18 mouse cellular contexts compared by ENCODE assay signal in genomic region chr3:108694321-108694720, GRCm38 (mm10). TPM values are rescaled to one million over a fixed set of nuclear protein-coding genes. Genes with fewer than 3 reads are reported as not detected.
DNase-seq lines count a peak whose midpoint lies in the region; ATAC-seq and TF ChIP-seq lines count a peak whose summit lies in the region.
"Had no signal": no experiment of that assay in that cellular context is flagged by ENCODE, and none has a peak within 500 bp of the region (broad histone marks: within the 10 kb centered on the region; RNA-seq: fewer than 3 reads in every experiment).

No protein-coding gene starts in this region.

- ATAC-seq in erythroblast, adult 5-6 weeks (replicated peaks; ENCODE audit: low FRiP score, poor library complexity, severe bottlenecking) = no peak
- ATAC-seq in granulocyte monocyte progenitor cell, adult 5-6 weeks (replicated peaks; ENCODE audit: poor library complexity, severe bottlenecking) = no peak

- TF ChIP-seq CTCF in E14TG2a.4 (conservative IDR thresholded peaks at IDR 0.05; ENCODE audit: low read length) = no peak

- H3K4me1 ChIP-seq in E14TG2a.4 (replicated peaks; ENCODE audit: low read depth, low read length) = no peaks in the 10 kb centered on the region
- H3K4me1 ChIP-seq: forebrain, embryonic 10.5 days; megakaryocyte, embryonic 14.5 days had no signal

- peaks cover 51% of the 10 kb centered on the region for H3K9me3 ChIP-seq in E14TG2a.4 (ENCODE audit: low read length)
- H3K9me3 ChIP-seq: forebrain, embryonic 10.5 days; megakaryocyte, embryonic 14.5 days had no signal

- DNase-seq in layer of hippocampus, adult 9-11 months = peak; percentile 15
- DNase-seq in layer of hippocampus, adult 18-20 months (ENCODE audit: low spot score in 2 of 2) = no peak
- DNase-seq in lung, adult 18-20 months = peak; percentile 39 to 44
- DNase-seq in lung, postnatal 25 days (ENCODE audit: low spot score) = peak; percentile 36
- DNase-seq: adrenal gland, postnatal 14 days; B cell, adult 2 months; cerebellum, adult 9-10 months; gastrocnemius, postnatal 14 days; heart, postnatal 14 days; kidney, adult 18-20 months; kidney, postnatal 25 days had no signal

- H3K4me3 ChIP-seq in E14TG2a.4 (replicated peaks; ENCODE audit: low read length) = peak overlapping the region; percentile 11; the same call in 1 of the 2 replicates
- H3K4me3 ChIP-seq: forebrain, embryonic 10.5 days; megakaryocyte, embryonic 14.5 days had no signal

- peaks cover 65% of the 10 kb centered on the region for H3K36me3 ChIP-seq in E14TG2a.4 (ENCODE audit: insufficient read depth, low read length)

- no peaks in the 10 kb centered on the region for H3K27me3 ChIP-seq in E14TG2a.4 (ENCODE audit: insufficient read depth, low read length)
- H3K27me3 ChIP-seq: megakaryocyte, embryonic 14.5 days had no signal

RNA-seq across cellular contexts. Expression of gene Gpsm2, which starts 27.8 kb away (rescaled TPM):
- total RNA-seq in layer of hippocampus, adult 18-20 months (2021) = 10 to 100 TPM; 10.8 to 14.1 TPM
- total RNA-seq in erythroblast, adult 5-6 weeks (2015; ENCODE audit: low replicate concordance) = 8.2 and 25.0 TPM in 2 replicates
- total RNA-seq in erythroblast, adult 5-6 weeks (2017; ENCODE audit: low replicate concordance) = 47.5 and 64.2 TPM in 2 replicates
- total RNA-seq in granulocyte monocyte progenitor cell, adult 5-6 weeks (2014; fragmentation: Nextera tagmentation) = 3.7 and 7.4 TPM in 2 replicates
- total RNA-seq in granulocyte monocyte progenitor cell, adult 5-6 weeks (2017) = 10.7 and 12.2 TPM in 2 replicates

RNA-seq across cellular contexts. Expression of gene Clcc1, which starts 40.6 kb away (rescaled TPM):
- 10 to 100 TPM; 29.6 to 33.2 TPM for total RNA-seq in layer of hippocampus, adult 18-20 months (2021)
- total RNA-seq in erythroblast, adult 5-6 weeks (2015; ENCODE audit: low replicate concordance) = 7.9 and 13.4 TPM in 2 replicates
- 19.9 and 23.7 TPM in 2 replicates for total RNA-seq in erythroblast, adult 5-6 weeks (2017; ENCODE audit: low replicate concordance)
- total RNA-seq in granulocyte monocyte progenitor cell, adult 5-6 weeks (2014; fragmentation: Nextera tagmentation) = 44.7 and 67.1 TPM in 2 replicates
- 68.1 and 92.5 TPM in 2 replicates for total RNA-seq in granulocyte monocyte progenitor cell, adult 5-6 weeks (2017)

RNA-seq across cellular contexts. Expression of gene Aknad1, which starts 45.1 kb away (rescaled TPM):
- not detected for total RNA-seq in layer of hippocampus, adult 18-20 months (2021)
- 1.3 and 6.3 TPM in 2 replicates for total RNA-seq in erythroblast, adult 5-6 weeks (2015; ENCODE audit: low replicate concordance)
- total RNA-seq in erythroblast, adult 5-6 weeks (2017; ENCODE audit: low replicate concordance) = 1.6 and 8.6 TPM in 2 replicates
- total RNA-seq in granulocyte monocyte progenitor cell, adult 5-6 weeks (2014; fragmentation: Nextera tagmentation) = not detected in 2 replicates
- not detected in 2 replicates for total RNA-seq in granulocyte monocyte progenitor cell, adult 5-6 weeks (2017)
- total RNA-seq: adrenal gland, postnatal 14 days; layer of hippocampus, postnatal 10 days; midbrain, postnatal 0 days had no signal

Comparison
In these comparisons a context has a peak if more than half of its experiments do, and no peak if none do; other contexts are left out.
1. DNase-seq: peak in layer of hippocampus, adult 9-11 months (single experiment), lung, adult 18-20 months (2 of 2) and lung, postnatal 25 days (single experiment); none in layer of hippocampus, adult 18-20 months (0 of 2).